Mouse (Mus musculus): ENCODE results near the gene Tes3-ps.

GRCm38 (mm10) chr13:49507176-49507575 is 14.1 kb downstream of the Tes3-ps start:
- no peak for TF ChIP-seq CTCF (IDR thresholded peaks at IDR 0.05; ENCODE audit: borderline replicate concordance, extremely low read depth, insufficient read depth, insufficient read length)
- no peak for TF ChIP-seq POLR2A (IDR thresholded peaks at IDR 0.05; ENCODE audit: borderline replicate concordance, extremely low read depth, insufficient read depth, insufficient read length, poor library complexity, severe bottlenecking)

Data from brain, embryonic 14.5 days (tissue).